Mouse (Mus musculus) stomach, embryonic 16.5 days (tissue): ENCODE measurements around the gene Prpf38b. TPM values are rescaled to one million over a fixed set of nuclear protein-coding genes. Genes with fewer than 3 reads are reported as not detected.

Source experiments
- ATAC-seq: fragments of 200-750 bp; cut with Nextera tagmentation; 2 replicates; pipeline ENCODE4 v1.8.0; 2017; ENCODE audit warnings: moderate number of reproducible peaks, moderate TSS enrichment; ENCODE audit not compliant: insufficient read depth, low FRiP score
- H3K27ac ChIP-seq: fragments of 300-500 bp; sonication (generic); 2 replicates; pipeline ENCODE4 v1.5.1; 2014; ENCODE audit warnings: low read length
- H3K27me3 ChIP-seq: fragments of 300-500 bp; sonication (generic); 2 replicates; pipeline ENCODE4 v1.6.1; 2014; ENCODE audit warnings: low read length, control low read depth, mixed read lengths; ENCODE audit not compliant: control insufficient read depth, insufficient read depth
- H3K36me3 ChIP-seq: fragments of 300-500 bp; sonication (generic); 2 replicates; pipeline ENCODE4 v1.6.1; 2014; ENCODE audit warnings: low read length; ENCODE audit not compliant: control insufficient read depth, insufficient read depth
- H3K4me1 ChIP-seq: fragments of 300-500 bp; sonication (generic); 2 replicates; pipeline ENCODE4 v1.6.1; 2014; ENCODE audit warnings: low read length, control low read depth, mixed read lengths; ENCODE audit not compliant: control insufficient read depth, insufficient read depth
- H3K4me2 ChIP-seq: fragments of 300-500 bp; sonication (generic); 2 replicates; pipeline ENCODE4 v1.6.1; 2014; ENCODE audit warnings: low read depth, low read length, mixed read lengths
- H3K4me3 ChIP-seq: fragments of 300-500 bp; sonication (generic); replicated peaks from 2 replicates; pipeline ENCODE4 v1.5.1; 2014; ENCODE audit warnings: mild to moderate bottlenecking, low read length
- H3K9ac ChIP-seq: fragments of 300-500 bp; sonication (generic); 2 replicates; pipeline ENCODE4 v1.6.1; 2014; ENCODE audit warnings: low read length
- H3K9me3 ChIP-seq: fragments of 300-500 bp; sonication (generic); replicated peaks from 2 replicates; pipeline ENCODE4 v1.6.1; 2016; ENCODE audit warnings: low read length, control low read depth; ENCODE audit not compliant: control insufficient read depth
- WGBS: fragments of 180-500 bp; shearing (Covaris S2); extraction: QIAGEN DNeasy Blood & Tissue Kit; methylation state at CpG from one replicate; pipeline ENCODE4 v1.1.7; 2014; 5-methylcytosine and 5-hydroxymethylcytosine counted together
- polyA plus RNA-seq: library from polyadenylated mRNA; unstranded; fragments of >200 nt; fragmentation: Nextera tagmentation; extraction: Ambion mirVana; gene quantifications from 2 replicates; pipeline ENCODE4 v1.2.1, GENCODE M21; 2015

Prpf38b gene
- polyA plus RNA-seq, 1 experiment from 2014 or later: 69.4 TPM

DNA sequence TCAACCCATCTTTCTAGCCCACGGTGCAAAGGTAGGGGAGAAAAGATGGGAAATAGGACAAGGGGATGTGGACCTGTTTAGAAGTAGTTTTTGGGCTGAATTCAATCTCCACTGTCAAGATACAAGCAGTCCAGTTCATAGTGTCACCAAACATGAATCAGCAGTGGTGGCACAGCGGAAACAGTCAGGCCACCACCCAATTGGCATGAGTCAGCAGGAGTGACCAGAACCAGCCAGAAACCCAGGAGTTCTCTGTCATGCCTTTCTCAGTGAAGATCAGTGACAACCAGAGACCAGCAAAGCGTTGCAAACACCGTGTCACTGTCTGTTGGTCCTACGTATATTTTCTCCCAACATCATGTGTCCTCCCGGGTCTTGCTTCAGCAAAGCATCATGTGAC, 22.0 kb upstream of the Prpf38b start:
- no peak overlapping the region for H3K4me3 ChIP-seq
- H3K9ac ChIP-seq: no peak overlapping the region
- peaks cover 3% of the 10 kb centered on the region; the same call in 1 of the 2 replicates for H3K9me3 ChIP-seq
- H3K4me1 ChIP-seq: no peaks in the 10 kb centered on the region
- H3K27ac ChIP-seq: no peak overlapping the region
- 91% methylated on average over 6 of the region's 6 CpGs for WGBS
- no peaks in the 10 kb centered on the region for H3K27me3 ChIP-seq
- H3K4me2 ChIP-seq: no peak overlapping the region
- H3K36me3 ChIP-seq: no peaks in the 10 kb centered on the region
- ATAC-seq: no peak

DNA sequence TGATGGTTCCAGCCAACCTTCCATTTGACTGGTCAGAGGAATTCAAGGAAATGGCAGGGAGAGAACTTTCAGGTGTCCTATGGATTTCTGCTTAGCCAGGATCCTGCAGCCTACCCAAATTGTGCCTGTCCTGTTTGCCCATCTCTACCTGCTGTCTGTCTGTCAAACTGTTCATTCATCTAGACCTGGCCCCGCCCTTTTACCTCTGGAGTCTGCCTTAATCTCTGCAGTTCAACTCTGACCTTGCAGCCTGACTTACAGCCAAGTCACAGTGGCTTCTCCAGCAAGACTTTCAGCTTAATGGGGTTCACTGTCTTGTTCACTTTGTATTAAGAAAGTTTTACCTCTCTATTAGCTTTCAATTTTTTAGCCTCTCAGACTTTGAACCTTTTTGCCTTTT, 14.8 kb upstream of the Prpf38b start:
- Histone ChIP-seq H3K9me3 (peaks cover 3% of the 10 kb centered on the region; the same call in 1 of the 2 replicates), H3K36me3 (no peaks in the 10 kb centered on the region), H3K27ac (no peak overlapping the region), H3K9ac (no peak overlapping the region), H3K27me3 (no peaks in the 10 kb centered on the region), H3K4me2 (no peak overlapping the region), H3K4me3 (no peak overlapping the region), H3K4me1 (no peaks in the 10 kb centered on the region)
- 83% methylated on average over 1 of the region's 1 CpGs for WGBS
- ATAC-seq: no peak

DNA sequence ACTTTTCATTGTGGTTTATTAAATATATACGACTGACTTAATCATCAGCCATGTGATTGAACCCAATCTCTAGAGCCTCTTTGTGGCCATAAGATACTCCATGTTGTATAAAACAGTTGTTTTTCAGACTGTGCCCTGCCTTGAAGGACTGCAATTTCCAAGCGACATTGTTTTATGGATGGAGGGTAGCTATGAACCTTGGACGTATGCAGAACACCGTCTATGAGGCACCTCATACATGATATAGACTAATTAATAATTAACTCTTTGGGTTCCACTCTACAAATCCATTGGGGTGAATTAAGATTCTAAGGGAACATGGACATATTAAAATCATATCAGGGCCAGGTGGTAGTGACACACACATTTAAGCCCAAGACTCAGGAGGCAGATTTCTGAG, 14.2 kb upstream of the Prpf38b start:
- H3K27ac ChIP-seq: no peak overlapping the region
- WGBS: 83% methylated on average over 4 of the region's 4 CpGs

DNA sequence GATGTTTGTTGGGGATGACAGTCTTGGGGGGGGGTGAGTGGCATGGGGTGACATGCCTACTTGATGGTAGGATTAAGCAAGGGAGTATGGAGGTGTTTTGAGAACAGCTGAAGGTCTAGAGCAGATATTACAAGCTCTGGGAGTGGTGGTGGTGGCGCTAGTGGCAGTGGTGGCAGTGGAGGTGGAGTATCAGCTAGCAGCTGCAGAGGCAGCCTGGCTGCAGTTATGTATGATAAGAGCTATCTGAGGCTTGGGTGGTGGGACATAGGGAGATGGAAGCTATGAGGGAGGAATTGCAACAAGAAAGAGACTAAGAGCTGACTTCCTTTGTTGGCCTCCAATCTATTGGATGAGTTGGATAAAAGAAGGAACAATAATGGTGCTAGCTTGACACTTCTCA, 10.3 kb upstream of the Prpf38b start:
- WGBS: 89% methylated on average over 1 of the region's 1 CpGs
- Histone ChIP-seq H3K4me2 (no peak overlapping the region), H3K9me3 (no peaks in the 10 kb centered on the region), H3K27ac (no peak overlapping the region), H3K9ac (no peak overlapping the region), H3K36me3 (no peaks in the 10 kb centered on the region), H3K4me1 (no peaks in the 10 kb centered on the region), H3K4me3 (no peak overlapping the region), H3K27me3 (no peaks in the 10 kb centered on the region)
- no peak for ATAC-seq

More for the DNA sequence above, 14.2 kb upstream of the Prpf38b start:
- ATAC-seq: no peak
- H3K27me3 ChIP-seq: no peaks in the 10 kb centered on the region
- no peak overlapping the region for H3K4me3 ChIP-seq
- H3K9me3 ChIP-seq: peaks cover 3% of the 10 kb centered on the region; the same call in 1 of the 2 replicates
- H3K4me2 ChIP-seq: no peak overlapping the region
- no peaks in the 10 kb centered on the region for H3K4me1 ChIP-seq
- no peaks in the 10 kb centered on the region for H3K36me3 ChIP-seq
- no peak overlapping the region for H3K9ac ChIP-seq

DNA sequence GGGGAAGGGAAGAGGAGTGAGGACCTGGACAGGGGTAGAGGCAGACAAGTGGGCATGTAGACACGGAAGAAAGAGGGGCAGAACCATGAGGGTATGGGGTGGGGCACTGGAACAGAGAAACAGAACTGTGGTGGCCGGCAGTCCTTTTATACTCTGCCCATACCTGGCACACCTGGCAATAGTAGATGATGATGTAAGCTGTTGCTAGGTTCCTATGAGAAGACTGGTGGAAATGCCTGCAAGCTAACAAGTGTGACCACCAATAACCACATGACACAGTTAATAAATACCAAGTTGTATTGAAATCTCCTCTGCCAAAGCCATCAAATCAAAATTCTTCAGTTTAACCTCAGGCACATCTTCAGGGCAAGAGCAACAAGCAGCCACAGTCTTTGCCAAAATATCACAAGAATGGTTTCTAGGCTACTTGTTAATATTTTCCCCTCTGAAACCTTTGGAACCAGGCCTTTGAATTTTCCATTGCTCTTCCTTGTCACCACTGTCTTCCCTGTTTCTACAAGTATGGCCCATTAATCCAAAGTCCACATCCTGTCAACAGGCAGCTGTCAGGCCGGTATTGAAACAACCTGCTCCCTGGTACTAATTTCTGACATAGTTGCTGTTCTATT, 9.0 kb upstream of the Prpf38b start:
- no peak overlapping the region for H3K27ac ChIP-seq
- H3K4me3 ChIP-seq: no peak overlapping the region
- H3K4me2 ChIP-seq: no peak overlapping the region
- 87% methylated on average over 3 of the region's 3 CpGs for WGBS
- no peak overlapping the region for H3K9ac ChIP-seq
- no peaks in the 10 kb centered on the region for H3K9me3 ChIP-seq
- H3K4me1 ChIP-seq: no peaks in the 10 kb centered on the region
- no peaks in the 10 kb centered on the region for H3K36me3 ChIP-seq
- H3K27me3 ChIP-seq: no peaks in the 10 kb centered on the region
- ATAC-seq: no peak

DNA sequence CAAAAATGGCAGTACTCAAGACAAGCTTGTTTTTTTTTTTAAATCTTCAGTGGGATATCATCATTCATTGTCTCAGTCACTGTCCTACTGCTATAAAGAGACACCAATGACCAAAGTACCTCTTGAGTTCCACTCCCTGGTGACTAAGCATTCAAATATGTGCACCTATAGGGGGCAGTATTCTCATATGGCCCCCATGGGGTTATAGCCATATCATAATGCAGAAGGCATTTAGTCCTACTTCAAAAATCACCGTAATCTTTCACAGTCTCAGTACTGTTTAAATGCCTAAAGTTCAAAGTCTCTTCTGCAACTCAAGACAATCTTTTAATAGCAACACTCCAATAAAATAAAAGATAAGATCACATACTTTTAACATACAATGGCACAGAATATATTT, 7.3 kb upstream of the Prpf38b start:
- no peak overlapping the region for H3K4me2 ChIP-seq
- H3K4me1 ChIP-seq: no peaks in the 10 kb centered on the region
- no peak overlapping the region for H3K9ac ChIP-seq
- H3K4me3 ChIP-seq: no peak overlapping the region
- WGBS: 98% methylated on average over 1 of the region's 1 CpGs
- H3K36me3 ChIP-seq: no peaks in the 10 kb centered on the region
- no peak for ATAC-seq
- H3K27ac ChIP-seq: no peak overlapping the region
- no peaks in the 10 kb centered on the region for H3K27me3 ChIP-seq
- no peaks in the 10 kb centered on the region for H3K9me3 ChIP-seq

DNA sequence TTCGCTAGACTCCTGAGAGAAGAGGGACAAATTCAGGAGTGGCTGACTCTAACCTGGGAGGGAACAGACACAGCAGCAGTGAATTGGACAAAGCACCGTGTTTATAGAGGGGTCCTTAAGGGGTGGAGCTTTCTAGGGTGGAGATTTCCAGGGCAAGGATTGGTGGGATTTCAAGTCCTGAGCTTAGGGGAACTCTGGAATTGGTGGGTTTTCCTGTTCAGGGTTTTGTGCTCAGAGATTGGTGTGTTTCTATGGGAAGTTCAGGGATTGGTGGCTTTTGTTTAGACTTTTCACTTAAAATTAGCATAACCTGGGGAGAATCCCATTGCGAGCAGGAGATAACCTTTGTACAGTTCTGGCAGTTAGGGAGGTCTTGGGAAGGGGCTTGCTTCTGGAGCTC, 6.5 kb upstream of the Prpf38b start:
- WGBS: 54% methylated on average over 3 of the region's 3 CpGs
- no peak overlapping the region for H3K27ac ChIP-seq
- no peak overlapping the region for H3K4me3 ChIP-seq
- H3K4me1 ChIP-seq: no peaks in the 10 kb centered on the region
- H3K9me3 ChIP-seq: no peaks in the 10 kb centered on the region
- no peak overlapping the region for H3K9ac ChIP-seq
- ATAC-seq: no peak
- no peak overlapping the region for H3K4me2 ChIP-seq
- H3K27me3 ChIP-seq: no peaks in the 10 kb centered on the region
- no peaks in the 10 kb centered on the region for H3K36me3 ChIP-seq

DNA sequence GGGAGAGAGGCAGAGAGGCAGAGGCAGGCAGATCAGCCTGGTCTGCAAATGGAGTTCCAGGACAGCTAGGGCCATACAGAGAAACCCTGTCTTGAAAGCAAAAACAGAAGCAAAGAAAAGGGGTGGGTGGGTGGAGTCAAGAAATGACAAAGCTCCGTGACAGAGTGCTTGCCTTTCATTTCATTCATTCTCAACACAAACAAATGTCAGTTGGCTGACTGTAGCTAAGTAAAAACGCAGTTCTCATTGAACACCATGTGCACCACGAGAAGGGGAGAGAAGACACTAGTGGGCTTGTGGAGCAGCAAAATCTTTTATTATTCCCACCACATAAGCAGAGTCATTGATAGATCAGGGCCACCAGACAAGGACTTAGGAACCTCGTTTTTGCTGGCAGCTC, 5.3 kb upstream of the Prpf38b start:
- no peak overlapping the region for H3K4me3 ChIP-seq
- H3K4me1 ChIP-seq: no peaks in the 10 kb centered on the region
- ATAC-seq: no peak
- H3K4me2 ChIP-seq: no peak overlapping the region
- H3K27me3 ChIP-seq: no peaks in the 10 kb centered on the region
- no peaks in the 10 kb centered on the region for H3K36me3 ChIP-seq
- 23% methylated on average over 4 of the region's 4 CpGs for WGBS
- no peak overlapping the region for H3K27ac ChIP-seq
- no peaks in the 10 kb centered on the region for H3K9me3 ChIP-seq
- H3K9ac ChIP-seq: no peak overlapping the region

DNA sequence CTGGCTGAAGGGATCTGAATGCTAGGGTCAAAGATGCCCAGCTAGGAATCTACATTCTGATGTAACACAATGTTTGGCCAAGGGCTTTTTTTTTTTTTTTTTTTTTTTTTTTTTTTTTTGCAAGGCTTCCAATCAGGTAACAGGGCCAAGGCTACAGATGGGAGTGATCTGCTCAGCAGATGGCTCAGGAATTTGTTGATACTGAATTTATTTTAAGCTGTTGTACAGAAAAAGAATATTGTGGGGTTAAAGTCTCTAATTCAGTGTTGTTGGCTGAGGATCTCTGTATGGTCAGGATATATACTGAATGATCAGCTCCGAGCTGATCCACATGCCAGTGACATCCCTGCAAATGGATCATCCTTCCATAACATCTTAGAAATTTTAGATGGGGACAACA, 4.5 kb upstream of the Prpf38b start:
- Histone ChIP-seq H3K9ac (no peak overlapping the region), H3K4me2 (no peak overlapping the region), H3K4me1 (no peaks in the 10 kb centered on the region), H3K27me3 (no peaks in the 10 kb centered on the region), H3K4me3 (no peak overlapping the region), H3K36me3 (no peaks in the 10 kb centered on the region), H3K9me3 (no peaks in the 10 kb centered on the region), H3K27ac (no peak overlapping the region)
- ATAC-seq: no peak
- WGBS: 69% methylated on average over 1 of the region's 1 CpGs
